10 mouse cellular contexts compared by ENCODE assay signal in the genomic region with DNA sequence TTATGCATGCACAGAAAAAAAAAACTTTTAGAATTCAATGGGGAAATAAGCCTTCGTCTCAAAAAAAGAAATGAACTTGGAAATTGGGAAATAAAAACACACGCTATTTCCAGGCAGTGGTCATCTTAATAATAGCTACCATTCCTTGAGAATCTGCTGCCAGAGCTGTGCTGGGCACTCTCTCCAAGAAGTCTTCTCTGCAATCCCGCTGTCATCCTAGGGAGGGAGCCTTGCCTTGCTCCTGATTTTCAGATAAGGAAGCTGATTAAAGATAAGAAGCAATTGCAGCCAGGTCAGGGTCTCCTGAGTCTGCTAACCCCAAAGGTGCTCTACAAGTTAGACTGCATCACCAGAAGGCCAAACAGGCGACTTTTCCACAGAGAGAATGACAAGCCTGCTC.
DNase-seq lines count a peak whose midpoint lies in the region; ATAC-seq and TF ChIP-seq lines count a peak whose summit lies in the region.
"Had no signal": no experiment of that assay in that cellular context is flagged by ENCODE, and none has a peak within 500 bp of the region (broad histone marks: within the 10 kb centered on the region; RNA-seq: fewer than 3 reads in every experiment).

No protein-coding gene starts in this region.

- no peak for ATAC-seq in erythroblast, adult 5-6 weeks (replicated peaks; ENCODE audit: low FRiP score, poor library complexity, severe bottlenecking)

- no peak for TF ChIP-seq POLR2A in kidney, adult 2 months (IDR thresholded peaks at IDR 0.05; ENCODE audit: low read depth, low read length)

- no peaks in the 10 kb centered on the region for H3K36me3 ChIP-seq in kidney, adult 2 months (ENCODE audit: control insufficient read depth, insufficient read depth, low read length)
- H3K36me3 ChIP-seq: hindbrain, embryonic 15.5 days; stomach, embryonic 15.5 days had no signal

- peak; percentile 7 to 72 for DNase-seq in adrenal gland, adult (ENCODE audit: inconsistent age in 2 of 2, low spot score in 1 of 2)
- no peak for DNase-seq in adrenal gland, postnatal 4 days (ENCODE audit: low spot score in 2 of 2)
- no peak for DNase-seq in kidney, adult 2 months
- DNase-seq in kidney, adult 11 months: no peak
- DNase-seq in brain, adult 2 months (ENCODE audit: low read depth, low spot score): peak; percentile 70
- DNase-seq in lung, postnatal 36 days: peak; percentile 63
- DNase-seq in heart, postnatal 14 days: no peak

- WGBS in kidney, adult 2 months: 49% methylated on average over 4 of the region's 4 CpGs

- no peaks in the 10 kb centered on the region; the same call in 1 of the 2 replicates for H3K4me1 ChIP-seq in kidney, adult 2 months (ENCODE audit: control insufficient read depth, insufficient read depth, low read length)
- H3K4me1 ChIP-seq: stomach, embryonic 15.5 days had no signal

- H3K4me3 ChIP-seq in kidney, adult 2 months (ENCODE audit: insufficient read depth, low read depth, low read length): no peak overlapping the region
- H3K4me3 ChIP-seq: hindbrain, embryonic 15.5 days; stomach, embryonic 15.5 days had no signal

- H3K27me3 ChIP-seq in kidney, adult 2 months (replicated peaks; ENCODE audit: control insufficient read depth, insufficient read depth, low read length): no peaks in the 10 kb centered on the region
- H3K27me3 ChIP-seq: hindbrain, embryonic 15.5 days; stomach, embryonic 15.5 days had no signal

- peak; percentile 40; the same call in 1 of the 2 replicates for TF ChIP-seq CTCF in kidney, adult 2 months (conservative IDR thresholded peaks at IDR 0.05; ENCODE audit: insufficient read depth, insufficient read length, low read depth, low read length)

- intact Hi-C loops in heart, postnatal 14 days (cut with DNase I): no loop called here

- H3K27ac ChIP-seq in kidney, adult 2 months (ENCODE audit: insufficient read depth, low read depth, low read length): no peak overlapping the region
- H3K27ac ChIP-seq: hindbrain, embryonic 15.5 days; stomach, embryonic 15.5 days had no signal

Comparison
In these comparisons a context has a peak if more than half of its experiments do, and no peak if none do; other contexts are left out.
1. DNase-seq: peak in adrenal gland, adult (2 of 2), brain, adult 2 months (single experiment) and lung, postnatal 36 days (single experiment); none in adrenal gland, postnatal 4 days (0 of 2), kidney, adult 2 months (single experiment), kidney, adult 11 months (single experiment) and heart, postnatal 14 days (0 of 2).